Mouse (Mus musculus) bone marrow, adult 2 months (tissue): Measurements from ENCODE around the gene Slit2.

Experiments used
- CTCF ChIP-seq: fragments of 200-500 bp; IDR thresholded peaks from 2 replicates; pipeline ENCODE4 v1.5.1; 2011; ENCODE audit warnings: low read length, control low read depth; ENCODE audit not compliant: control insufficient read depth, insufficient read depth
- POLR2A ChIP-seq: fragments of 200-500 bp; IDR thresholded peaks from 2 replicates; pipeline ENCODE4 v1.6.1; 2011; ENCODE audit warnings: low read depth, mild to moderate bottlenecking, control low read depth, low read length, borderline replicate concordance; ENCODE audit not compliant: control insufficient read depth

- no peak for TF ChIP-seq CTCF
- TF ChIP-seq POLR2A, result no peak
Measured at GRCm38 (mm10) chr5:48320597-48320996, 337.7 kb downstream of the Slit2 start.
